Mouse (Mus musculus) T-helper 17 cell (primary cell): ENCODE measurements at regions not wholly inside any gene's neighbourhood (a gene's known extent, or its start where the extent isn't known, plus 50 kb on each side); places are given as distances from the start of the nearest gene placed in this dataset.
"Not testable (repeated sequence)": the region's sequence is repeated elsewhere in the genome, so short reads cannot be mapped to it uniquely, and the experiment has no call there.

Source experiments
- in situ Hi-C, 2 experiments: fragments of 300-600 bp; cut with MboI, MseI; formaldehyde crosslinking; loops; 1 replicate in 1 of 2; 2 replicates in 1 of 2; pipeline ENCODE4 v1.15.1; 2025; ENCODE audit warnings: high pct_unique_total_duplicates in 2 of 2

DNA sequence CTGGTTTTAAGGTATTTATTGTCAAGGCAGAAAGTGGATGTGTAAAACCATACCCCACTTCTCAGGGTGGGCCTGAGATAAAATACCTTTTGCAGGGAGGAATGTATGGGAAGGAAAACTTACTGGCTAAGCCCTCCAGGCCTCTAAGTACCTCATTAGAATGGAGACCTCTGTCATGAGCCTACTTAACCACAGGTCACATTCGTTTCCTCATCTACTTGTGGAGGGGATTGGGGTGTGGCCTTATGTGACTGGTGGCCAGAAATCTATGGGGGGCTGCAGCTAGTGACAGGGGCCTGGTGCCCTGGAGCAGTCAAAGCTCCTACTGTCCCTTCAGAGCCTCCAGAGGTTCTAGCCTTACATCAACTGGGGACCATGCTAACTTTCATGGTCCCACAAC is 1020.0 kb downstream of the Adam6a start:
- in situ Hi-C loops, result no loop called here

DNA sequence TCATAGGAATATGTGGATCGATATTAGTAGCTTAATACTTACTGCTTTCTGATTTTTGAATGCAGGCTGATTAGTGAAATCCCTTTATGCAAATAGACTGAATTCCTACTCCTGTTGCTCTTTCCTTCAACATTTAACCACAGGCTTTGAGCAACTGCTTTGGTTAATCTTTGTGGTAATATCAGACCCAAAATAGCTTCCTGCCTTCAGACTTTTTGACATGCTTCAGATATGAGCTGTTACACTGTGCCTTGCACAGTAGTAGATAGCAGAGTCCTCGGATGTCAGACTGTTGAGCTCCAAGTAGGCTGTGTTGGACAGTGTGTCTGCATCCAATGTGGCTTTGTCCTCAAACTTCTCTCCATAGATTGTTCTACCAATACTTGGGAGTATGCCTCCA is 1020.6 kb downstream of the Adam6a start:
- in situ Hi-C loops, result no loop called here

DNA sequence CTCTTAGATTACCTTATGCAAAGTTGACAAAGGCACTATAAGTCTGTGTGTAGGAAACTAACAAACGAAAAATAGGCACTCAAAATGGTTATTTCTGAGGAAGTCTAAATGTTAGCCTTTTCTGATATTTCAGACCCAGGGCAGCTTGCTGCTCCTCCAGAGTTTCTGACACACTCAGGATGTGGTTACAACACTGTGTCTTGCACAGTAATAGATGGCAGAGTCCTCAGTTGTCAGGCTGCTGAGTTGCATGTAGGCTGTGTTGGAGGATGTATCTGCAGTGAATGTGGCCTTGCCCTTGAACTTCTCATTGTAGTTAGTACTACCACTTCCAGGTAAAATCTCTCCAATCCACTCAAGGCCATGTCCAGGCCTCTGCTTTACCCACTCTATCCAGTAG is 1039.7 kb downstream of the Adam6a start:
- in situ Hi-C loops, result no loop called here

DNA sequence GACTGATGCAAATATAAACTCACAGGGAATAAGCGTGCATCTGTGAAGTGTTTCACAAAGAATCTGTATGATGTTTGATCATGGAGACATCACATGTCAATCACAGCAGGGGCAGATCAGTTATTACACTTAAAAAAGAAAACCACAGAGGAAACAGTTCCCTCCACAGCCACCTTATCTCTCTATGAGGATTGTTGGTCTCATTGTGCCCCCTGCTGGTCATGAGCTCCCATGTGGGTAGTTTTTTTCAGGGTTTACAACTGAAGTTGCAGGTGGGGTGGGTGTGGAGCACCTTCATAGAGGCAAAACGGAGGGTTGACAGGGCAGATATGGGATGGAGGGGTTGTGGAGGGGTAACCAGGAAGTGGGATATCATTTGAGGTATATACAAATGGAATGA is 1043.5 kb downstream of the Adam6a start:
- in situ Hi-C loops, result no loop called here

DNA sequence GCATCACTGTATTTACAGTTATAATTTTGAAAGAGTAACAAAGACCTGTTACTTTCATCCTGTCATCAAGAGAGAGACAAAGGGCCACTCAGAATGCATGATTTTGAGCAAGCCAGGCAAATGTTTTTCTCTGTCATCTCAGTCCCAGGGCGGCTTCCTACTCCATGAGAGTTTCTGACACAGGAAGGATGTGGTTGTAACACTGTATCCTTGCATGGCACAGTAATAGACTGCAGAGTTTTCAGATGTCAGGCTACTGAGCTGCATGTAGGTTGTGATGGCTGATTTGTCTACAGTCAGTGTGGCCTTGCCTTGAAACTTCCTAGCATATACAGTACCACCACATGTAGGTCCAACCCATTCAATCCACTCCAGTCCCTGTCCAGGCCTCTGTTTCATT is 1054.0 kb downstream of the Adam6a start:
- in situ Hi-C loops, result no loop called here

DNA sequence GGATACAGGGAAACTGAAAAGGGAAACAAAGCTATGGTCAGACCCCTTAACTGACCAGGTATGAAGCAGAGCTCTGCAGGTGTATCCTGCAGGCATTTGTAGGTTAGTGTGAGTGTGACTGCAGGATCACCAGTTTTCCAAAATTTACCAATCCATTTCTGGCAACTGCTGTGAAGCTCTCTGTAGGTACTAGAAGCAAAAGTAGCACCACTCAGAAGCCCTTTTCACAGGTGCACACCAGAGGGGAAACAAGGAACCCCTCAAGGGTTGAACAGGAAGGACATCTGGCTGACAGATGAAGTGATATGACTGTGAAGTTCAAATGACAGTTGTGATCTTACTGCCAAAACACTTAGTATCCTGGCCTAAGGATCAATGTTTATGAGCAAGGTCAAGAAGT is 1065.5 kb downstream of the Adam6a start:
- in situ Hi-C loops, result no loop called here

DNA sequence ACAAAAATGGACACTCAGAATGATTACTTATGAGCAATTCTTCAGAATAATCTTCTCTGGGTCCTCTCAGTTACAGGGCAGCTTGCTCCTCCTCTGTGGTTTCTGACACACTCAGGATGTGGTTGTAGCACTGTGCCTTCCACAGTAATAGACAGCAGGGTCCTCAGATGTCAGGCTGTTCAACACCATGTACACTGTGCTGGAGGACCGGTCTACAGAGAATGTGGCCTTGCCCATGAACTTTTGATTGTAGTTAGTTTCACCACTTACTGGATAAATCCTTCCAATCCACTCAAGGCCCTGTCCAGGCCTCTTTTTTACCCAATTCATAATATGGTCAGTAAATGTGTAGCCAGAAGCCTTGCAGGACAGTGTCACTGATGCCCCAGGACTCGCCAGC is 1068.4 kb downstream of the Adam6a start:
- in situ Hi-C loops, result no loop called here

DNA sequence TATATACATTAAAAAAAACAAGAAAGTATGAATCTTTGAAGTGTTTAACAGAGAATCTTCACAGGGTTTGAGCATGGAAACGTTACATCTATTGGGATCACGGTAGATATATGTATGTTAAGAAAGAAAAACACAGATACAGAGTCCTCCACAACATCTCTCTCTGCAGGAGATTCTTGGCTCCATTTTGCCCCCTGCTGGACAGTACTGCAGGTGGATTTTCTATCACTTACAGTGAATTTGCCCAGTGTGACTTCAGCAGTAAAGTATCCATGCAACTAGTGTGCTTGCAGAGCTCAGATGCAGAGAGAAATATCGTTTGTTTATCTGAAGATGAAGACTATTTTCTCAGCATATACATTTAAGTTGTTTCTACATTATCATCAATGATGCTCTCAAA is 1071.5 kb downstream of the Adam6a start:
- in situ Hi-C loops, result loop anchor here in 1 of 2 experiments (5.0 kb wide), 1 partner anchor 58 kb away; no protein-coding TSS in a partner anchor

DNA sequence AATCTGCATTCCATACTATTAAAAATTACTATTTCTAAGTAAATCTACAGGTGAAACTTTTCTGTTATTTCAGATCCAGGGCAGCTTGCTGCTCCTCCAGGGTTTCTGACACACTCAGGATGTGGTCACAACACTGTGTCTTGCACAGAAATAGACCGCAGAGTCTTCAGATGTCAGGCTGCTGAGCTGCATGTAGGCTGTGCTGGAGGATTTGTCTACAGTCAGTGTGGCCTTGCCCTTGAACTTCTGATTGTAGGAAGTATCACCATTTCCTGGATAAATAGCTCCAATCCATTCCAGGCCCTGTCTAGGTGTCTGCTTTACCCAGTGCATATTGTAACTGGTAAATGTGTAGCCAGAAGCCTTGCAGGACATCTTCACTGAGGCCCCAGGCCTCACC is 1072.0 kb downstream of the Adam6a start:
- in situ Hi-C loops, result loop anchor here in 1 of 2 experiments (5.0 kb wide), 1 partner anchor 58 kb away; no protein-coding TSS in a partner anchor

DNA sequence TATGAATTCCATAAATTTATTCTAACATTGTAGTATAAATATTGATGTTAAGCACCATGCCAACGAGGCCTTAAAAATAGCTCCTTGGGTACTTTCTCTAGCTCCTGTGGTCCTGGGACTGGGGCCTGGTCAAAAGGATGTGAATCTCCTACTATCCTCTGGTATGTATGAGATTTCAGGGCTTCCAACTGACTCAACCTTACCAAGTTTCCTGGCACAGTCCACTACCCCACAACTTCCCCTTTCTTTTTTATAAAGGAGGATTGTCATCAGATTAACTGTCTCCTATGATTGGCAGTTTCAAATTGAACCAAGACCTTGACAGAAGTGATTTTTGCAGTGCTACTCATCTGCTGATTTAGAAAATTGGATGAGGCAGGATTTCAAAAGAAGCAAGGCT is 1097.4 kb downstream of the Adam6a start:
- in situ Hi-C loops, result no loop called here

DNA sequence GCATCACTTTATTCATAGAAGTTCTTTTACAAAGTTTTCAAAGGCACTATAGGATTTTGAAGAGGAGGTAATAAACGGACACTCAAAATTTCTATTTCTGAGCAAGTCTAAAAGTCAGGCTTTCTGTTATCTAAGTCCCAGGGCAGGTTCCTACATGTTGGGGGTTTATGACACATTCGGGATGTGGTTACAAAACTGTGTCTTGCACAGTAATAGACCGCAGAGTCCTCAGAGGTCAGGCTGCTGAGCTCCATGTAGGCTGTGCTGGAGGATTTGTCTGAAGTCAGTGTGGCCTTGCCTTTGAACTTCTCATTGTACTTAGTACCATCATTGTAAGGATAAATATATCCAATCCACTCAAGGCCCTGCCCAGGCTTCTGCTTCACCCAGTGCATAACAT is 1102.7 kb downstream of the Adam6a start:
- in situ Hi-C loops, result no loop called here

DNA sequence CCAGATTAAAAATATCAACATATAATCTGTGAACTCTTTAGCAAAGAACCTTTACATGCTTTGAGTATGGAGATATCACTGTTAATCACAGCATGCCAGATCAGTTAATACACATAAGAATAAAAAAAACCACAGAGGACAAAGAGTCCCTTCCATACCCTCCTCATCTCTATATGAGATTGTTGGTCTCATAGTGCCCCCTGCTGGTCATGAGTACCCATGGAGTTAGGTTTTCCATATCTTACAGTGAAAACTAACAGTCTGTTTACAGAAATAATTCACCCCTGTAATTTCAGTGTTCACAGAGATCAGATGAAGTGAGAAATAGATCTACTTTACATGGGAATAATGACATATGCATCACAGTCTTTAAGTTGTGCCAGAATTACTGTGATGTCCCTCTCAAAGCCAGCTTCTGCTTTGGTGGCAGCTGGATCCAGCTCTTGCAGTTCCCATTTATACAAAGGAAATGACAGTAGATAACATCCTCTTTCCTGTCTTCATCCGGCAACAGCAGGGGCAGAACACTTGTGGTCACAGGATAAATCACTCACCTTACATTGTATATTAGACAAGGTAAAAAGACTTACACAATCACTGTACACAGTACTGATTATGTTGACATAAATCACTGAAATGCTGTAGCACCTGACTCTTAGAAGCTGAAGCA is 1106.9 kb downstream of the Adam6a start:
- in situ Hi-C loops, result not testable (repeated sequence)

DNA sequence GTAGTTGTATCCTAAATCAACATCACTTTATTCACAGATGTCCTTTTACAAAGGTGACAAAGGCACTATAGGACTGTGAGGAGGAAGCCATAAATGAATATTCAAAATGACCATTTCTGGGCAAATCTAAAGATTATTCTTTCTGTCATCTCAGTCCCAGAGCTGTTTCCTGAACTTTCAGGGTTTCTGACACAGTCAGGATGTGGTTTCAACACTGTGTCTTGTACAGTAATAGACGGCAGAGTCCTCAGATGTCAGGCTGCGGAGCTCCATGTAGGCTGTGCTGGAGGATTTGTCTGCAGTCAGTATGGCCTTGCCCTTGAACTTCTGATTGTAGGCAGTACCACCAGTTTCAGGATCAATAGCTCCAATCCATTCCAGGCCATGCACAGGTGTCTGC is 1113.4 kb downstream of the Adam6a start:
- in situ Hi-C loops, result loop anchor here (5.0 kb wide), 1 partner anchor 105 kb away; no protein-coding TSS in a partner anchor
